Mouse (Mus musculus) ES-E14 (cell line): ENCODE results near the gene Pcdh7.

ENCODE experiments used
- CHD2 ChIP-seq: IDR thresholded peaks from 2 replicates; pipeline ENCODE4 v1.6.1; 2014; ENCODE audit warnings: mild to moderate bottlenecking, low read depth, low read length, inconsistent platforms
- HCFC1 ChIP-seq: IDR thresholded peaks from 2 replicates; pipeline ENCODE4 v1.6.1; 2012; ENCODE audit warnings: low read length, inconsistent platforms, borderline replicate concordance; ENCODE audit not compliant: insufficient read depth
- MAFK ChIP-seq: IDR thresholded peaks from 2 replicates; pipeline ENCODE4 v1.6.1; 2014; ENCODE audit warnings: mild to moderate bottlenecking, low read depth, low read length, inconsistent platforms; ENCODE audit not compliant: insufficient read depth
- ZC3H11A ChIP-seq: IDR thresholded peaks from 2 replicates; pipeline ENCODE4 v1.6.1; 2012; ENCODE audit warnings: low read depth, mild to moderate bottlenecking, inconsistent platforms, low read length, borderline replicate concordance
- ZNF384 ChIP-seq: IDR thresholded peaks from 2 replicates; pipeline ENCODE4 v1.6.1; 2012; ENCODE audit warnings: low read depth, low read length, inconsistent platforms

GRCm38 (mm10) chr5:57760069-57761063 lies 42.6 kb downstream of the Pcdh7 start:
- no peak for TF ChIP-seq ZC3H11A
- TF ChIP-seq HCFC1 = no peak
- no peak for TF ChIP-seq MAFK
- TF ChIP-seq CHD2 = no peak
- no peak for TF ChIP-seq ZNF384
